12 mouse cellular contexts compared by ENCODE assay signal in the genomic region with DNA sequence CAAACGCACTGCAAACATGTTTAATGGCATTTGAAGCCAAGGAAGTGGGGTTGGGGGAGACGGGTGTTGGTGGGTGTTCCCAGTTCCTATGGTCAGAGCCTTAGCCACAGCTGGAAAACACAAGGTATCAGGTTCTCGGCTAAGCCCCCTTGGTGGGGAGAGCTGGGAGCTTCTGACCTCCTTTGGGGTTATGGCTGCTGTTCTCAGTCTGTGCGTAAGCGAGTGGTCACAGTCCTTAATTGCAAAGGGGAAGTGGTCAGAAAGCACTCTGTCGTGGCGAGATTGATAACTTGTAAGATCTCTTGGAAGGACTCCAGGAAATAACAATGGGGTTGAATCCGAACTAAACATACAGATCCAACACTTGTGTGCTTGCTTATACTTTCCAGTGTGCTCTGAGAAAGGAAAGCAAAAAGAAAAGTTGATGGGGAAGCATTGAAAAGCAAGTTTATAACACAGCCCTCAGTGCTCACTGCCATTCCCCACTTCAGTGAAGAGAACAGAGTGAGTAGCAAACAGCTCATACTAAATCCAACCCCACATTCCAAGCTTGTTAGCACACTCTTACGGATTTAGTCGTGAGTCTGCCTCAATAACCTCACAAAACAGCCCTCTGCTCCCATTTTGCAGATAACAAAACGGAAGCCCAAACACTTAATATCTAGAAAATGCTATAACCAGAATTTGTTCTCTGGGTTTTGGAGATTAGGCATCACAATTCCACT. TPM values are rescaled to one million over a fixed set of nuclear protein-coding genes. Genes with fewer than 3 reads are reported as not detected.
DNase-seq lines count a peak whose midpoint lies in the region; ATAC-seq and TF ChIP-seq lines count a peak whose summit lies in the region.
"Had no signal": no experiment of that assay in that cellular context is flagged by ENCODE, and none has a peak within 500 bp of the region (broad histone marks: within the 10 kb centered on the region; RNA-seq: fewer than 3 reads in every experiment).

No protein-coding gene starts in this region.

- 0 out of 2 replicates have a peak overlapping the region, but pooled peaks have one; percentile 16 for H3K27ac ChIP-seq in forebrain, embryonic 14.5 days (ENCODE audit: low read depth, low read length)
- no peak overlapping the region for H3K27ac ChIP-seq in forebrain, embryonic 11.5 days (ENCODE audit: low read depth, low read length)
- H3K27ac ChIP-seq in lung, embryonic 14.5 days (ENCODE audit: low read depth), result peak overlapping the region; percentile 12
- H3K27ac ChIP-seq: hindbrain, embryonic 14.5 days; layer of hippocampus, adult 2 months; midbrain, embryonic 15.5 days had no signal

- H3K9ac ChIP-seq in forebrain, embryonic 14.5 days (ENCODE audit: low read length), result no peak overlapping the region
- H3K9ac ChIP-seq in forebrain, embryonic 11.5 days (ENCODE audit: low read length), result no peak overlapping the region
- H3K9ac ChIP-seq in lung, embryonic 14.5 days, result no peak overlapping the region
- H3K9ac ChIP-seq: hindbrain, embryonic 14.5 days; midbrain, embryonic 15.5 days had no signal

- no peak overlapping the region for H3K4me3 ChIP-seq in forebrain, embryonic 14.5 days (ENCODE audit: low read depth, low read length)
- H3K4me3 ChIP-seq in forebrain, embryonic 11.5 days (ENCODE audit: low read depth, low read length), result no peak overlapping the region
- no peak overlapping the region for H3K4me3 ChIP-seq in lung, embryonic 14.5 days (ENCODE audit: low read depth, low read length)
- H3K4me3 ChIP-seq: layer of hippocampus, adult 2 months; midbrain, embryonic 15.5 days had no signal

- H3K4me1 ChIP-seq in forebrain, embryonic 14.5 days (ENCODE audit: control insufficient read depth, insufficient read depth, low read length), result no peaks in the 10 kb centered on the region
- H3K4me1 ChIP-seq in forebrain, embryonic 11.5 days (replicated peaks; ENCODE audit: control insufficient read depth, insufficient read depth, low read length), result no peaks in the 10 kb centered on the region
- H3K4me1 ChIP-seq in lung, embryonic 14.5 days (ENCODE audit: insufficient read depth), result peaks cover 15% of the 10 kb centered on the region
- H3K4me1 ChIP-seq: midbrain, embryonic 15.5 days had no signal

- 47% methylated on average over 11 of the region's 11 CpGs for WGBS in forebrain, embryonic 14.5 days
- WGBS in forebrain, embryonic 11.5 days, result 65% methylated on average over 11 of the region's 11 CpGs
- 15% methylated on average over 11 of the region's 11 CpGs for WGBS in lung, embryonic 14.5 days

- ATAC-seq in forebrain, embryonic 14.5 days, result no peak
- no peak for ATAC-seq in forebrain, embryonic 11.5 days (replicated peaks; ENCODE audit: low FRiP score)
- peak; percentile 80 for ATAC-seq in lung, embryonic 14.5 days (ENCODE audit: insufficient read depth)
- peak; percentile 90 to 92 for ATAC-seq in hematopoietic stem cell, adult 5-6 weeks (replicated peaks in 1 of 2; ENCODE audit: insufficient read depth in 1 of 2, low FRiP score in 2 of 2, low TSS enrichment in 1 of 2, low read depth in 1 of 2, poor library complexity in 2 of 2, severe bottlenecking in 2 of 2)
- ATAC-seq: midbrain, embryonic 15.5 days had no signal

- H3K27me3 ChIP-seq in forebrain, embryonic 14.5 days (replicated peaks; ENCODE audit: control insufficient read depth, insufficient read depth, low read length), result no peaks in the 10 kb centered on the region
- no peaks in the 10 kb centered on the region for H3K27me3 ChIP-seq in forebrain, embryonic 11.5 days (ENCODE audit: control insufficient read depth, insufficient read depth, low read length)
- no peaks in the 10 kb centered on the region for H3K27me3 ChIP-seq in lung, embryonic 14.5 days (ENCODE audit: insufficient read depth, low read length)
- no peaks in the 10 kb centered on the region for H3K27me3 ChIP-seq in splenic B cell, adult 2 months (ENCODE audit: control insufficient read depth, insufficient read depth, low read length, poor library complexity, severe bottlenecking)
- H3K27me3 ChIP-seq: midbrain, embryonic 15.5 days had no signal

- H3K36me3 ChIP-seq in forebrain, embryonic 14.5 days (ENCODE audit: control insufficient read depth, insufficient read depth, low read length), result no peaks in the 10 kb centered on the region
- H3K36me3 ChIP-seq in forebrain, embryonic 11.5 days (ENCODE audit: control insufficient read depth, insufficient read depth, low read length), result no peaks in the 10 kb centered on the region
- H3K36me3 ChIP-seq in lung, embryonic 14.5 days (ENCODE audit: insufficient read depth), result no peaks in the 10 kb centered on the region
- no peaks in the 10 kb centered on the region for H3K36me3 ChIP-seq in splenic B cell, adult 2 months (ENCODE audit: control insufficient read depth, insufficient read depth, low read length, poor library complexity, severe bottlenecking)
- H3K36me3 ChIP-seq: midbrain, embryonic 15.5 days had no signal

- no peak overlapping the region for H3K4me2 ChIP-seq in forebrain, embryonic 14.5 days (ENCODE audit: low read length)
- no peak overlapping the region for H3K4me2 ChIP-seq in forebrain, embryonic 11.5 days (ENCODE audit: low read depth, low read length, severe bottlenecking)
- peak overlapping the region; percentile 43 for H3K4me2 ChIP-seq in lung, embryonic 14.5 days
- H3K4me2 ChIP-seq: hindbrain, embryonic 14.5 days; midbrain, embryonic 15.5 days had no signal

- DNase-seq in forebrain, embryonic 14.5 days (ENCODE audit: low spot score), result no peak
- DNase-seq in forebrain, embryonic 11.5 days (ENCODE audit: low spot score), result no peak
- peak; percentile 75 for DNase-seq in lung, embryonic 14.5 days
- no peak for DNase-seq in lung, adult 18-20 months
- DNase-seq in splenic B cell, adult 2 months (ENCODE audit: low read depth, low spot score), result peak; percentile 38
- DNase-seq in thymus, postnatal 36 days, result no peak
- no peak for DNase-seq in right cerebral cortex, postnatal 4 days

- no peaks in the 10 kb centered on the region for H3K9me3 ChIP-seq in forebrain, embryonic 14.5 days (replicated peaks; ENCODE audit: control insufficient read depth, low read length)
- H3K9me3 ChIP-seq in forebrain, embryonic 11.5 days (ENCODE audit: control insufficient read depth, low read length), result no peaks in the 10 kb centered on the region
- H3K9me3 ChIP-seq in lung, embryonic 14.5 days (ENCODE audit: low read depth, low read length), result no peaks in the 10 kb centered on the region
- H3K9me3 ChIP-seq: midbrain, embryonic 15.5 days had no signal

- no peak for TF ChIP-seq CTCF in lung, embryonic 14.5 days (IDR thresholded peaks at IDR 0.05; ENCODE audit: low read depth)

RNA-seq across cellular contexts. Expression of a gene that starts 22.9 kb away (rescaled TPM):
- polyA plus RNA-seq in forebrain, embryonic 14.5 days (2014; fragmentation: Nextera tagmentation; extraction: Ambion mirVana), result not detected in 2 replicates
- 0.31 and 0.45 TPM in 2 replicates for polyA plus RNA-seq in forebrain, embryonic 11.5 days (2014; fragmentation: Nextera tagmentation; extraction: Ambion mirVana)
- polyA plus RNA-seq in lung, embryonic 14.5 days (2014; fragmentation: Nextera tagmentation; extraction: Ambion mirVana), result 0.22 and 0.29 TPM in 2 replicates
- 2.3 and 3.8 TPM in 2 replicates for total RNA-seq in hematopoietic stem cell, adult 5-6 weeks (2017)
- total RNA-seq: layer of hippocampus, adult 2 months had no signal
- polyA plus RNA-seq: liver, adult 2 months had no signal

Comparison
In these comparisons a context has a peak if more than half of its experiments do, and no peak if none do; other contexts are left out.
1. DNase-seq: peak in lung, embryonic 14.5 days (single experiment) and splenic B cell, adult 2 months (single experiment); none in forebrain, embryonic 14.5 days (single experiment), forebrain, embryonic 11.5 days (single experiment), lung, adult 18-20 months (0 of 2), thymus, postnatal 36 days (0 of 2) and right cerebral cortex, postnatal 4 days (single experiment).
2. ATAC-seq: peak in lung, embryonic 14.5 days (single experiment) and hematopoietic stem cell, adult 5-6 weeks (2 of 2); none in forebrain, embryonic 14.5 days (single experiment) and forebrain, embryonic 11.5 days (single experiment).